In the genomic region with DNA sequence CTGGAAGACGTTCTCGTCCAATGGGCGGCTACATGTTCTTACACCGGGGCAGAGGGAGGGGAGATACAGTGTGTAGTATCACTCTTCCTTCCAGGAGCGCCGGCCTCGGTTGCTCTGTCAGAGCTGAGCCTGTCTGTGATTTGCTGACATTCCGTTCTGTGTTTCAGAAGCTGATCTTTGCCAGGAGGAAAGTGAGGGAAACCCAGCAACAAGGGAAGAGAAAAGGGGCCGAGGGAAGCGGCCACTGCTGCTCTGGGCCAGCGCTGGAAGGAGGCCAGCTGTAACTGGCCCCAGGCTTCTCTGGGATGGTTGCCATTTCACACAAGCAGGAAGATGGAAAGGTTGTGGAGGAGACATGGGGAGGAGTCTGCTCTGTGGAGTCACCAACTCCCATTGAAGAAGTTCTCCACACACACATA, we compare ENCODE assay signal across 8 mouse cellular contexts.
DNase-seq lines count a peak whose midpoint lies in the region; ATAC-seq lines count a peak whose summit lies in the region.
"Had no signal": no experiment of that assay in that cellular context is flagged by ENCODE, and none has a peak within 500 bp of the region (broad histone marks: within the 10 kb centered on the region; RNA-seq: fewer than 3 reads in every experiment).

No protein-coding gene starts in this region.

- H3K4me1 ChIP-seq in neural tube, embryonic 15.5 days = peaks cover 7% of the 10 kb centered on the region

- intact Hi-C loops in heart, postnatal 25 days (cut with DNase I) = no loop called here

- no peaks in the 10 kb centered on the region for H3K27me3 ChIP-seq in neural tube, embryonic 15.5 days (replicated peaks)

- peak overlapping the region; percentile 42; the same call in 1 of the 2 replicates for H3K27ac ChIP-seq in neural tube, embryonic 15.5 days (replicated peaks)
- H3K27ac ChIP-seq: macrophage had no signal

- no peaks in the 10 kb centered on the region for H3K9me3 ChIP-seq in neural tube, embryonic 15.5 days (replicated peaks)

- H3K9ac ChIP-seq in neural tube, embryonic 15.5 days (replicated peaks) = no peak overlapping the region

- H3K4me3 ChIP-seq in neural tube, embryonic 15.5 days (replicated peaks) = no peak overlapping the region

- DNase-seq in Muller cell, postnatal 12 days (ENCODE audit: inconsistent ontology term) = peak; percentile 95
- peak; percentile 37 for DNase-seq in adrenal gland, postnatal 25 days
- peak; percentile 18 to 63 for DNase-seq in frontal cortex, adult 2 months (ENCODE audit: extremely low spot score in 1 of 2, low spot score in 1 of 2)
- peak; percentile 47 for DNase-seq in heart, postnatal 25 days (ENCODE audit: low spot score)
- peak; percentile 61 to 79 for DNase-seq in layer of hippocampus, postnatal 10 days (ENCODE audit: low spot score in 2 of 2)
- no peak for DNase-seq in thymus, postnatal 0 days (ENCODE audit: low spot score)

- 70% methylated on average over 11 of the region's 11 CpGs for WGBS in neural tube, embryonic 15.5 days

- no peaks in the 10 kb centered on the region for H3K36me3 ChIP-seq in neural tube, embryonic 15.5 days

- H3K4me2 ChIP-seq in neural tube, embryonic 15.5 days = no peak overlapping the region

- ATAC-seq in neural tube, embryonic 15.5 days (ENCODE audit: low FRiP score) = peak; percentile 79
